Mouse (Mus musculus) ES-E14 (cell line): ENCODE results near the gene Slc13a3. TPM values are rescaled to one million over a fixed set of nuclear protein-coding genes. Genes with fewer than 3 reads are reported as not detected.

ENCODE experiments used
- DNase-seq: peaks from one replicate; pipeline ENCODE4 v3.0.0-alpha.2; 2013; ENCODE audit warnings: low read depth, low spot score
- H3K27ac ChIP-seq: 2 replicates; pipeline ENCODE4 v1.5.1; 2012; ENCODE audit warnings: low read depth, mild to moderate bottlenecking, low read length, moderate library complexity, mixed read lengths; ENCODE audit not compliant: poor library complexity, insufficient read depth, severe bottlenecking
- H3K36me3 ChIP-seq: 2 replicates; pipeline ENCODE4 v1.6.1; 2012; ENCODE audit warnings: mild to moderate bottlenecking, low read length, moderate library complexity, mixed read lengths; ENCODE audit not compliant: control insufficient read depth, poor library complexity, insufficient read depth, severe bottlenecking
- H3K4me1 ChIP-seq, 2 experiments: fragments of 150-350 bp in 1 of 2; sonication (generic) in 1 of 2; 2 replicates each; pipeline ENCODE4 v1.6.1; 2012; ENCODE audit warnings: low read length in 2 of 2, mild to moderate bottlenecking in 1 of 2, mixed read lengths in 1 of 2; ENCODE audit not compliant: control insufficient read depth in 2 of 2, insufficient read depth in 2 of 2, poor library complexity in 1 of 2
- H3K4me3 ChIP-seq, 2 experiments: fragments of 150-350 bp in 1 of 2; sonication (generic) in 1 of 2; 2 replicates each; pipeline ENCODE4 v1.5.1; 2012; ENCODE audit warnings: low read length in 2 of 2, low read depth in 1 of 2, mild to moderate bottlenecking in 1 of 2, mixed read lengths in 1 of 2; ENCODE audit not compliant: insufficient read depth in 1 of 2, poor library complexity in 1 of 2, severe bottlenecking in 1 of 2
- H3K9ac ChIP-seq: 2 replicates; pipeline ENCODE4 v1.6.1; 2012; ENCODE audit warnings: low read depth, mild to moderate bottlenecking, low read length, mixed read lengths; ENCODE audit not compliant: poor library complexity, insufficient read depth, severe bottlenecking
- H3K9me3 ChIP-seq: fragments of 150-350 bp; sonication (generic); 2 replicates; pipeline ENCODE4 v1.6.1; 2012; ENCODE audit warnings: low read depth, mild to moderate bottlenecking, low read length; ENCODE audit not compliant: control insufficient read depth, insufficient read depth
- CHD2 ChIP-seq: IDR thresholded peaks from 2 replicates; pipeline ENCODE4 v1.6.1; 2014; ENCODE audit warnings: mild to moderate bottlenecking, low read depth, low read length, inconsistent platforms
- HCFC1 ChIP-seq: IDR thresholded peaks from 2 replicates; pipeline ENCODE4 v1.6.1; 2012; ENCODE audit warnings: low read length, inconsistent platforms, borderline replicate concordance; ENCODE audit not compliant: insufficient read depth
- MAFK ChIP-seq: IDR thresholded peaks from 2 replicates; pipeline ENCODE4 v1.6.1; 2014; ENCODE audit warnings: mild to moderate bottlenecking, low read depth, low read length, inconsistent platforms; ENCODE audit not compliant: insufficient read depth
- ZC3H11A ChIP-seq: IDR thresholded peaks from 2 replicates; pipeline ENCODE4 v1.6.1; 2012; ENCODE audit warnings: low read depth, mild to moderate bottlenecking, inconsistent platforms, low read length, borderline replicate concordance
- ZNF384 ChIP-seq: IDR thresholded peaks from 2 replicates; pipeline ENCODE4 v1.6.1; 2012; ENCODE audit warnings: low read depth, low read length, inconsistent platforms
- in situ Hi-C, 2 experiments: fragments of 600-800 bp; cut with MboI; formaldehyde crosslinking; loops; one replicate each; pipeline ENCODE4 v1.15.1; 2025; ENCODE audit warnings: low sequenced_read_pairs in 2 of 2, inconsistent platforms in 1 of 2; ENCODE audit not compliant: unreplicated experiment in 2 of 2
- total RNA-seq: library from RNA; depleted of rRNA; stranded (reverse); fragments of 300-350 nt; gene quantifications from 2 replicates; pipeline ENCODE4 v1.2.3, GENCODE M21; 2012

The Slc13a3 gene
- total RNA-seq, 1 experiment, result 0.22 TPM

GRCm38 (mm10) chr2:165419670-165420111 lies 53.3 kb downstream of the Slc13a3 start:
- no peak for DNase-seq
- H3K9ac ChIP-seq, result no peak overlapping the region
- H3K36me3 ChIP-seq, result no peaks in the 10 kb centered on the region
- no peak overlapping the region for H3K27ac ChIP-seq
- H3K4me1 ChIP-seq, result peaks cover 0 to 13% of the 10 kb centered on the region in 2 experiments; a peak in 1 of 4 replicates
- no peaks in the 10 kb centered on the region for H3K9me3 ChIP-seq
- in situ Hi-C loops, result no loop called here
- no peak overlapping the region for H3K4me3 ChIP-seq
- TF ChIP-seq MAFK (no peak), HCFC1 (no peak), ZC3H11A (no peak), CHD2 (no peak), ZNF384 (no peak)

GRCm38 (mm10) chr2:165418577-165418976 lies 54.5 kb downstream of the Slc13a3 start:
- in situ Hi-C loops, result no loop called here
- no peaks in the 10 kb centered on the region for H3K36me3 ChIP-seq
- peaks cover 0 to 13% of the 10 kb centered on the region in 2 experiments; a peak in 1 of 4 replicates for H3K4me1 ChIP-seq
- no peak overlapping the region for H3K4me3 ChIP-seq
- H3K27ac ChIP-seq, result no peak overlapping the region
- no peak for TF ChIP-seq HCFC1
- TF ChIP-seq CHD2, result no peak
- no peak for TF ChIP-seq ZNF384
- no peak for TF ChIP-seq MAFK
- TF ChIP-seq ZC3H11A, result no peak
- no peaks in the 10 kb centered on the region for H3K9me3 ChIP-seq
- H3K9ac ChIP-seq, result no peak overlapping the region
- no peak for DNase-seq

- Histone ChIP-seq H3K27ac (no peak overlapping the region), H3K4me3 (no peak overlapping the region), H3K9me3 (no peaks in the 10 kb centered on the region), H3K4me1 (peaks cover 0 to 13% of the 10 kb centered on the region in 2 experiments; a peak in 1 of 4 replicates), H3K36me3 (no peaks in the 10 kb centered on the region), H3K9ac (no peak overlapping the region)
- TF ChIP-seq MAFK (no peak), ZC3H11A (no peak), CHD2 (no peak), ZNF384 (no peak), HCFC1 (no peak)
- in situ Hi-C loops, result no loop called here
- no peak for DNase-seq
These were observed 55.7 kb downstream of the Slc13a3 start for GRCm38 (mm10) chr2:165417291-165417690.

- Histone ChIP-seq H3K4me3 (no peak overlapping the region), H3K27ac (no peak overlapping the region), H3K4me1 (peaks cover 0 to 13% of the 10 kb centered on the region in 2 experiments; a peak in 1 of 4 replicates), H3K9me3 (no peaks in the 10 kb centered on the region), H3K9ac (no peak overlapping the region), H3K36me3 (no peaks in the 10 kb centered on the region)
- TF ChIP-seq CHD2 (no peak), ZNF384 (no peak), ZC3H11A (no peak), MAFK (no peak), HCFC1 (no peak)
- no peak for DNase-seq
- in situ Hi-C loops, result no loop called here
These were observed 57.2 kb downstream of the Slc13a3 start for GRCm38 (mm10) chr2:165415795-165416194.
